Mouse (Mus musculus): Measurements from ENCODE around the gene Ttc9b. TPM values are rescaled to one million over a fixed set of nuclear protein-coding genes. Genes with fewer than 3 reads are reported as not detected.
"Not testable (repeated sequence)": the region's sequence is repeated elsewhere in the genome, so short reads cannot be mapped to it uniquely, and the experiment has no call there.

The Ttc9b gene
- polyA plus RNA-seq, 1 experiment from 2014 or later, result 0.20 TPM

GRCm38 (mm10) chr7:27628816-27629215 lies 24.9 kb upstream of the Ttc9b start:
- not testable (repeated sequence) for H3K27me3 ChIP-seq (ENCODE audit: control insufficient read depth, insufficient read depth, low read length); H3K4me1 ChIP-seq (ENCODE audit: control insufficient read depth, insufficient read depth, low read length); ATAC-seq (ENCODE audit: low FRiP score, low TSS enrichment); H3K27ac ChIP-seq (ENCODE audit: low read depth, low read length); H3K4me3 ChIP-seq (ENCODE audit: low read length); H3K9me3 ChIP-seq (ENCODE audit: control insufficient read depth, low read length); H3K4me2 ChIP-seq (replicated peaks; ENCODE audit: low read depth, low read length); H3K9ac ChIP-seq (ENCODE audit: low read depth, low read length)
- 91% methylated on average over 7 of the region's 7 CpGs for WGBS
- peaks cover 85% of the 10 kb centered on the region for H3K36me3 ChIP-seq (ENCODE audit: control insufficient read depth, insufficient read depth, low read length)

- 98% methylated on average over 4 of the region's 4 CpGs for WGBS
- H3K27ac ChIP-seq (ENCODE audit: low read depth, low read length), result no peak overlapping the region
- no peak overlapping the region for H3K9ac ChIP-seq (ENCODE audit: low read depth, low read length)
- no peak overlapping the region for H3K4me2 ChIP-seq (replicated peaks; ENCODE audit: low read depth, low read length)
- H3K4me1 ChIP-seq (ENCODE audit: control insufficient read depth, insufficient read depth, low read length), result no peaks in the 10 kb centered on the region
- no peak for ATAC-seq (ENCODE audit: low FRiP score, low TSS enrichment)
- H3K27me3 ChIP-seq (ENCODE audit: control insufficient read depth, insufficient read depth, low read length), result no peaks in the 10 kb centered on the region
- no peaks in the 10 kb centered on the region for H3K9me3 ChIP-seq (ENCODE audit: control insufficient read depth, low read length)
- peaks cover 87% of the 10 kb centered on the region for H3K36me3 ChIP-seq (ENCODE audit: control insufficient read depth, insufficient read depth, low read length)
- no peak overlapping the region for H3K4me3 ChIP-seq (ENCODE audit: low read length)
Observed at GRCm38 (mm10) chr7:27631439-27631838, 22.3 kb upstream of the Ttc9b start.

GRCm38 (mm10) chr7:27633166-27633565 lies 20.5 kb upstream of the Ttc9b start:
- 97% methylated on average over 6 of the region's 6 CpGs for WGBS
- Histone ChIP-seq H3K9ac (ENCODE audit: low read depth, low read length) (no peak overlapping the region), H3K27ac (ENCODE audit: low read depth, low read length) (no peak overlapping the region), H3K27me3 (ENCODE audit: control insufficient read depth, insufficient read depth, low read length) (no peaks in the 10 kb centered on the region), H3K9me3 (ENCODE audit: control insufficient read depth, low read length) (no peaks in the 10 kb centered on the region), H3K4me2 (replicated peaks; ENCODE audit: low read depth, low read length) (no peak overlapping the region), H3K4me3 (ENCODE audit: low read length) (no peak overlapping the region), H3K4me1 (ENCODE audit: control insufficient read depth, insufficient read depth, low read length) (no peaks in the 10 kb centered on the region), H3K36me3 (ENCODE audit: control insufficient read depth, insufficient read depth, low read length) (peaks cover 85% of the 10 kb centered on the region)
- no peak for ATAC-seq (ENCODE audit: low FRiP score, low TSS enrichment)

- Histone ChIP-seq H3K27ac (ENCODE audit: low read depth, low read length) (no peak overlapping the region), H3K4me2 (replicated peaks; ENCODE audit: low read depth, low read length) (no peak overlapping the region), H3K4me3 (ENCODE audit: low read length) (no peak overlapping the region), H3K9ac (ENCODE audit: low read depth, low read length) (no peak overlapping the region), H3K9me3 (ENCODE audit: control insufficient read depth, low read length) (no peaks in the 10 kb centered on the region), H3K27me3 (ENCODE audit: control insufficient read depth, insufficient read depth, low read length) (no peaks in the 10 kb centered on the region), H3K36me3 (ENCODE audit: control insufficient read depth, insufficient read depth, low read length) (peaks cover 70% of the 10 kb centered on the region), H3K4me1 (ENCODE audit: control insufficient read depth, insufficient read depth, low read length) (no peaks in the 10 kb centered on the region)
- ATAC-seq (ENCODE audit: low FRiP score, low TSS enrichment), result no peak
- 93% methylated on average over 6 of the region's 6 CpGs for WGBS
Observed at GRCm38 (mm10) chr7:27634691-27635090, 19.0 kb upstream of the Ttc9b start.

GRCm38 (mm10) chr7:27635094-27635493 lies 18.6 kb upstream of the Ttc9b start:
- peaks cover 66% of the 10 kb centered on the region for H3K36me3 ChIP-seq (ENCODE audit: control insufficient read depth, insufficient read depth, low read length)
- H3K9ac ChIP-seq (ENCODE audit: low read depth, low read length); ATAC-seq (ENCODE audit: low FRiP score, low TSS enrichment); H3K27me3 ChIP-seq (ENCODE audit: control insufficient read depth, insufficient read depth, low read length); H3K4me2 ChIP-seq (replicated peaks; ENCODE audit: low read depth, low read length); H3K9me3 ChIP-seq (ENCODE audit: control insufficient read depth, low read length); H3K4me1 ChIP-seq (ENCODE audit: control insufficient read depth, insufficient read depth, low read length); H3K4me3 ChIP-seq (ENCODE audit: low read length); H3K27ac ChIP-seq (ENCODE audit: low read depth, low read length): not testable (repeated sequence)
- 88% methylated on average over 2 of the region's 2 CpGs for WGBS

GRCm38 (mm10) chr7:27644471-27644870 lies 9.2 kb upstream of the Ttc9b start:
- no peak for ATAC-seq (ENCODE audit: low FRiP score, low TSS enrichment)
- no peaks in the 10 kb centered on the region for H3K36me3 ChIP-seq (ENCODE audit: control insufficient read depth, insufficient read depth, low read length)
- no peak overlapping the region for H3K4me2 ChIP-seq (replicated peaks; ENCODE audit: low read depth, low read length)
- no peaks in the 10 kb centered on the region for H3K27me3 ChIP-seq (ENCODE audit: control insufficient read depth, insufficient read depth, low read length)
- no peaks in the 10 kb centered on the region for H3K9me3 ChIP-seq (ENCODE audit: control insufficient read depth, low read length)
- H3K9ac ChIP-seq (ENCODE audit: low read depth, low read length), result no peak overlapping the region
- no peaks in the 10 kb centered on the region for H3K4me1 ChIP-seq (ENCODE audit: control insufficient read depth, insufficient read depth, low read length)
- 61% methylated on average over 1 of the region's 1 CpGs for WGBS
- H3K27ac ChIP-seq (ENCODE audit: low read depth, low read length), result no peak overlapping the region
- H3K4me3 ChIP-seq (ENCODE audit: low read length), result no peak overlapping the region

GRCm38 (mm10) chr7:27646516-27646915 lies 7.2 kb upstream of the Ttc9b start:
- Histone ChIP-seq H3K4me1 (ENCODE audit: control insufficient read depth, insufficient read depth, low read length) (no peaks in the 10 kb centered on the region), H3K36me3 (ENCODE audit: control insufficient read depth, insufficient read depth, low read length) (no peaks in the 10 kb centered on the region), H3K27me3 (ENCODE audit: control insufficient read depth, insufficient read depth, low read length) (peaks cover 1% of the 10 kb centered on the region; the same call in 1 of the 2 replicates), H3K4me3 (ENCODE audit: low read length) (no peak overlapping the region), H3K27ac (ENCODE audit: low read depth, low read length) (no peak overlapping the region), H3K9ac (ENCODE audit: low read depth, low read length) (no peak overlapping the region), H3K4me2 (replicated peaks; ENCODE audit: low read depth, low read length) (no peak overlapping the region), H3K9me3 (ENCODE audit: control insufficient read depth, low read length) (no peaks in the 10 kb centered on the region)
- WGBS, result 86% methylated on average over 7 of the region's 7 CpGs
- ATAC-seq (ENCODE audit: low FRiP score, low TSS enrichment), result no peak

- no peak for ATAC-seq (ENCODE audit: low FRiP score, low TSS enrichment)
- no peaks in the 10 kb centered on the region for H3K36me3 ChIP-seq (ENCODE audit: control insufficient read depth, insufficient read depth, low read length)
- WGBS, result 82% methylated on average over 6 of the region's 6 CpGs
- peaks cover 8% of the 10 kb centered on the region; the same call in 1 of the 2 replicates for H3K27me3 ChIP-seq (ENCODE audit: control insufficient read depth, insufficient read depth, low read length)
- no peaks in the 10 kb centered on the region for H3K9me3 ChIP-seq (ENCODE audit: control insufficient read depth, low read length)
- no peak overlapping the region for H3K4me3 ChIP-seq (ENCODE audit: low read length)
- no peaks in the 10 kb centered on the region for H3K4me1 ChIP-seq (ENCODE audit: control insufficient read depth, insufficient read depth, low read length)
- H3K9ac ChIP-seq (ENCODE audit: low read depth, low read length), result no peak overlapping the region
- no peak overlapping the region for H3K4me2 ChIP-seq (replicated peaks; ENCODE audit: low read depth, low read length)
- H3K27ac ChIP-seq (ENCODE audit: low read depth, low read length), result no peak overlapping the region
Observed at GRCm38 (mm10) chr7:27647281-27648002, 6.3 kb upstream of the Ttc9b start.

- Histone ChIP-seq H3K27me3 (ENCODE audit: control insufficient read depth, insufficient read depth, low read length) (peaks cover 31% of the 10 kb centered on the region), H3K27ac (ENCODE audit: low read depth, low read length) (no peak overlapping the region), H3K9ac (ENCODE audit: low read depth, low read length) (no peak overlapping the region), H3K4me3 (ENCODE audit: low read length) (no peak overlapping the region), H3K4me2 (replicated peaks; ENCODE audit: low read depth, low read length) (no peak overlapping the region), H3K36me3 (ENCODE audit: control insufficient read depth, insufficient read depth, low read length) (no peaks in the 10 kb centered on the region), H3K9me3 (ENCODE audit: control insufficient read depth, low read length) (no peaks in the 10 kb centered on the region), H3K4me1 (ENCODE audit: control insufficient read depth, insufficient read depth, low read length) (0 out of 2 replicates have a peak, but pooled peaks cover 4% of the 10 kb centered on the region)
- 92% methylated on average over 11 of the region's 11 CpGs for WGBS
- no peak for ATAC-seq (ENCODE audit: low FRiP score, low TSS enrichment)
Observed at GRCm38 (mm10) chr7:27649723-27650122, 4.0 kb upstream of the Ttc9b start.

Measured in kidney, embryonic 14.5 days (tissue).